Mouse (Mus musculus) heart, embryonic 13.5 days (tissue): ENCODE results near the gene Tgfbr3l. TPM values are rescaled to one million over a fixed set of nuclear protein-coding genes. Genes with fewer than 3 reads are reported as not detected.

Source experiments
- ATAC-seq: fragments of 200-750 bp; cut with Nextera tagmentation; 2 replicates; pipeline ENCODE4 v1.8.0; 2017; ENCODE audit warnings: moderate TSS enrichment; ENCODE audit not compliant: insufficient number of reproducible peaks, low FRiP score, low TSS enrichment; ENCODE audit errors: extremely low read depth
- H3K27ac ChIP-seq: fragments of 300-500 bp; sonication (generic); replicated peaks from 2 replicates; pipeline ENCODE4 v1.5.1; 2015; ENCODE audit warnings: moderate library complexity, mild to moderate bottlenecking, inconsistent platforms
- H3K27me3 ChIP-seq: fragments of 300-500 bp; sonication (generic); replicated peaks from 2 replicates; pipeline ENCODE4 v1.6.1; 2015; ENCODE audit warnings: mild to moderate bottlenecking, inconsistent platforms
- H3K36me3 ChIP-seq: fragments of 300-500 bp; sonication (generic); 2 replicates; pipeline ENCODE4 v1.6.1; 2015; ENCODE audit warnings: mild to moderate bottlenecking, inconsistent platforms
- H3K4me1 ChIP-seq: fragments of 300-500 bp; sonication (generic); 2 replicates; pipeline ENCODE4 v1.6.1; 2015; ENCODE audit warnings: inconsistent platforms
- H3K4me2 ChIP-seq: fragments of 300-500 bp; sonication (generic); 2 replicates; pipeline ENCODE4 v1.6.1; 2015; ENCODE audit warnings: inconsistent platforms, mild to moderate bottlenecking, moderate library complexity
- H3K4me3 ChIP-seq: fragments of 300-500 bp; sonication (generic); 2 replicates; pipeline ENCODE4 v1.5.1; 2015; ENCODE audit warnings: moderate library complexity, mild to moderate bottlenecking, inconsistent platforms
- H3K9ac ChIP-seq: fragments of 300-500 bp; sonication (generic); 2 replicates; pipeline ENCODE4 v1.6.1; 2015; ENCODE audit warnings: inconsistent platforms, mild to moderate bottlenecking, moderate library complexity
- H3K9me3 ChIP-seq: fragments of 300-500 bp; sonication (generic); 2 replicates; pipeline ENCODE4 v1.6.1; 2016; ENCODE audit warnings: inconsistent platforms
- WGBS: fragments of 180-500 bp; shearing (Covaris S2); methylation state at CpG from one replicate; pipeline ENCODE4 v1.1.7; 2015; ENCODE audit warnings: mixed read lengths; 5-methylcytosine and 5-hydroxymethylcytosine counted together
- polyA plus RNA-seq: library from polyadenylated mRNA; unstranded; fragments of >200 nt; fragmentation: Nextera tagmentation; extraction: Ambion mirVana; gene quantifications from 2 replicates; pipeline ENCODE4 v1.2.1, GENCODE M21; 2015

Gene Tgfbr3l
- polyA plus RNA-seq, 1 experiment from 2014 or later, result 2.2 TPM

DNA sequence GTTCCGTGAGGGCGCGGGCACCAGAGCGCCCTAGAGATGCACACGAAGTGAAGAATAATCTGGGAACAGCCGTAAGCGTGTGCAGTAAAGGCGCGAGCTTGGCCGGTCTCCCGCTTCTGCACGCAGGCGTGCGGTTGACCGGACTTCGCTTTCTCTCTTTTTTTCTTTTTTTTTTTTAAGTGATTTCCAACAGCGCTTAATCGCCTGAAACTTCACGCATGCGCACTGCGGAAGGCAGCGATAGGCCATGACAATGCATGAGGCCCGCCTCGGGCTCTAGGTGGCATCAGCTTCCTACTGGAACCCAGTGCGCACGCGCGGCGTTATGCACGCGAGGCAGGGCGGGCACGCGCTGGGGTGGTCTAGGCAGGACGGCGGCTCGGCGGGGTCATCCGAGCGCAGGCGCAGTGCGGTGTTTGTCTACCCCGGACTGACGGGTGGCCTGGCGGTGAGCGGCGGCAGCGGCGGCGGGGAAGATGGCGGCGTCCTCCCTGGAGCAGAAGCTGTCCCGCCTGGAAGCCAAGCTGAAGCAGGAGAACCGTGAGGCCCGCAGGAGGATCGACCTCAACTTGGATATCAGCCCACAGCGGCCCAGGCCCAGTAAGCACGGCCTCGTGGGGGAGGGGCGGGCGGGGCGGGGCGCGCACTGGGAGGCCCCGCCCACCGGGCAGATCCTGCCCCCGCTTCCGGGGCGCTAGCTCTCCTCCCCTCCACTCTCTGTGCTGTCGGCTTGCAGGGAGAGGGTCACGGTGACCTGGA, 9.4 kb upstream of the Tgfbr3l start, which contains the start of the genes Map2k7 and Gm49320:
Gene Map2k7, plus strand, starts transcription at position 307 of the 759 bp plus-strand sequence.
Gene Gm49320, plus strand, starts transcription at position 432 of the 759 bp plus-strand sequence.
- H3K27ac ChIP-seq, result peak within 1 kb of the TSS; percentile 98
- peaks cover 32% of the 10 kb centered on the region for H3K36me3 ChIP-seq
- H3K27me3 ChIP-seq, result peaks cover 17% of the 10 kb centered on the region; the same call in 1 of the 2 replicates
- peak; percentile 85 for ATAC-seq
- H3K4me2 ChIP-seq, result peak within 1 kb of the TSS; percentile 85
- H3K9ac ChIP-seq, result peak within 1 kb of the TSS; percentile 90
- peak within 1 kb of the TSS; percentile 81 for H3K4me3 ChIP-seq
- H3K9me3 ChIP-seq, result no peaks in the 10 kb centered on the region
- WGBS, result under 1% methylated on average over 65 of the region's 71 CpGs
- H3K4me1 ChIP-seq, result peaks cover 38% of the 10 kb centered on the region

DNA sequence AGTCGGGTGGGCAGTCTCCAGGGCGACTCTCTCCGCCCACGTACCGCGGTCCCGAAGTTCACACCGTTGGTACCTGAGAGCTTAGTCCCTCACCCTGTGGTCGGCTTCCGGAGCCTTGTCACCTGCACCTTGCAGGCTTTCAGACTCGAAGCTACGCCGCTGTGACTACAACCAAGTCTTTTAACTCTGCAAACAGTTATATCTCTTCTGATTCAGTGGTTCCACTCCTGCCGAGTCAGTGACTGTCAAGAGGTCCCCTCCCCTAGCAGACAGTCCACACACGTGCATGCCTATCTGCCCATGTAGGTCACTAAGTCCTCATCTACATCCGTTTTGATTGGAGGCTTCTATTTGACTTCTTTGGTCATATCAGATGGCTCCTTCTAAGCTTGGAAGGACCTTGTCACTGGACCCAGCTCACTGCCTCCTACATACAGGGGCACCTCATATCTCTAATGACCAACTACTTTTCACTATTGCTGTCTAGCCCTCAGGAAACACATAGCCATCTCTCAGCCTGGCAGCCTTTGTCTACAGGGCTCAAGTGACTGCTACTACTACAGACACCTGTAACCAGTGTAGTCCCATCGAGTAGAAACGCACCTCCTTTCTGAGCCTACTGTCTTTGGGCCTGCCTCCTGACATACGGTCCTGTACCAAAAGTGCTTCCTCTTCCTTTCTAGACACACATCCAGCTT, 8.7 kb upstream of the Tgfbr3l start:
- peak overlapping the region; percentile 90 for H3K9ac ChIP-seq
- ATAC-seq, result no peak
- H3K4me1 ChIP-seq, result peaks cover 38% of the 10 kb centered on the region
- peaks cover 40% of the 10 kb centered on the region for H3K36me3 ChIP-seq
- H3K4me3 ChIP-seq, result peak overlapping the region; percentile 81
- peak overlapping the region; percentile 98 for H3K27ac ChIP-seq
- H3K27me3 ChIP-seq, result peaks cover 14% of the 10 kb centered on the region; the same call in 1 of the 2 replicates
- WGBS, result 12% methylated on average over 19 of the region's 19 CpGs
- H3K9me3 ChIP-seq, result no peaks in the 10 kb centered on the region
- peak overlapping the region; percentile 85 for H3K4me2 ChIP-seq

DNA sequence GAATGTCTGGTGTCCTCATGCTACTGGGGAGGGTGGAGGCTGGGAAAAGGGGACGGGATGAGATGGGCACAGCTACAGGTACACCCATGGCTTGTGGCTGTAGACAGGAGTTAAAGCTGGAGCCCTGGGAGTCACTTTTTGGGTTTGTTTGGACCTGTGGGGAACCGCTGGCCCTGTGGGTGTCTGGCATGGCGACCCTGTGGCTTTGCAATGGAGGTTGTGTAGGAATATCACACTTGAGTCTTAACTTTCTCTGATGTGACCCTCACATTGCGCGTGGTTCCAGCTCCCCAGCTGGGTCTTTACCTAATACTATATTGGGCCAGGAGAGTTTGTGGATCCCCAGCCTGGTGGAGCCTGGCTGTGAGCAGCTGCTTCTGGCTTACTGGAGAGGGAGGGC, 3.0 kb upstream of the Tgfbr3l start:
- H3K4me1 ChIP-seq, result peaks cover 38% of the 10 kb centered on the region
- H3K9me3 ChIP-seq, result no peaks in the 10 kb centered on the region
- H3K36me3 ChIP-seq, result peaks cover 87% of the 10 kb centered on the region
- ATAC-seq, result no peak
- no peak overlapping the region for H3K4me2 ChIP-seq
- 91% methylated on average over 5 of the region's 5 CpGs for WGBS
- H3K27me3 ChIP-seq, result no peaks in the 10 kb centered on the region
- H3K27ac ChIP-seq, result no peak overlapping the region
- H3K4me3 ChIP-seq, result no peak overlapping the region
- no peak overlapping the region for H3K9ac ChIP-seq

DNA sequence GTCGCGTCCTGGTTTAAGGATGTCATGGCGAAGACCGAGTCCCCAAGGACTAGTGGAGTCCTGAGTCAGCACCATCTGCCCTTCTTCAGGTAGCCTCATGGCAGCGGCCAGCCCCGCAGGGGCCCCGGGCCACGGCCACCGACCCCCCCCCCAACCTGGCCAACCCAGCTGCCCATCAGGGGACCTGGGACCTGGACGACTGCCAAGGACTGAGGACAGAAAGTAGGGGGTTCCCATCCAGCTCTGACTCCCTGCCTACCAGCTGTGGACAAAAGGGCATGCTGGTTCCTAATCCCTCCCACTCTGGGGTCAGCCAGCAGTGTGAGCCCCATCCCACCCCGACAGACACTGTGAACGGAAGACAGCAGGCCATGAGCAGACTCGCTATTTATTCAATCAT, 2.3 kb upstream of the Tgfbr3l start:
- H3K36me3 ChIP-seq, result peaks cover 87% of the 10 kb centered on the region
- peaks cover 38% of the 10 kb centered on the region for H3K4me1 ChIP-seq
- H3K9me3 ChIP-seq, result no peaks in the 10 kb centered on the region
- ATAC-seq, result no peak
- WGBS, result 89% methylated on average over 12 of the region's 13 CpGs
- H3K9ac ChIP-seq, result no peak overlapping the region
- no peak overlapping the region for H3K4me2 ChIP-seq
- no peak overlapping the region for H3K4me3 ChIP-seq
- H3K27ac ChIP-seq, result no peak overlapping the region
- H3K27me3 ChIP-seq, result no peaks in the 10 kb centered on the region

DNA sequence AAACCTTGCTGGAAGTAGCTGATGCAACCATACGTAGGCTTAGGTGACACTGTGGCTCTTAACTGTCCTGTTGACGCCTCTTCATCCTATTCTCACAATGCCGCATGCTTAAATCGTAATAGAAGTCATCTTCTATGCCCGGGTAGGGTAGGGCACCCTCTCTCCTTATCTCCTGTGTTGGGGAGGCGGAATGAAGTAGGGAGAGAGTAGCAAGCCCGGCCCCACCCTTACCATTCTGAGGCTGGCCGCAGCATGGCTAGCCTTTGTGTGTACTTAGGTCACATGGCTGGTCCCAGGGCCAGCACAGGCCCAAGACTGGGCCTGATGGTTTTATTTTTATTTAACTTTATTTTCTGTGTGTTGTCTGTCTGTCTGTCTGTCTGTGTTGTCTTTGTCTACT, 773 bp upstream of the Tgfbr3l start:
- H3K9me3 ChIP-seq, result no peaks in the 10 kb centered on the region
- WGBS, result 85% methylated on average over 8 of the region's 8 CpGs
- no peak overlapping the region for H3K4me2 ChIP-seq
- peaks cover 27% of the 10 kb centered on the region for H3K4me1 ChIP-seq
- H3K36me3 ChIP-seq, result peaks cover 72% of the 10 kb centered on the region
- H3K27ac ChIP-seq, result no peak overlapping the region
- H3K27me3 ChIP-seq, result no peaks in the 10 kb centered on the region
- no peak for ATAC-seq
- H3K9ac ChIP-seq, result no peak overlapping the region; the same call in 1 of the 2 replicates
- H3K4me3 ChIP-seq, result no peak overlapping the region

DNA sequence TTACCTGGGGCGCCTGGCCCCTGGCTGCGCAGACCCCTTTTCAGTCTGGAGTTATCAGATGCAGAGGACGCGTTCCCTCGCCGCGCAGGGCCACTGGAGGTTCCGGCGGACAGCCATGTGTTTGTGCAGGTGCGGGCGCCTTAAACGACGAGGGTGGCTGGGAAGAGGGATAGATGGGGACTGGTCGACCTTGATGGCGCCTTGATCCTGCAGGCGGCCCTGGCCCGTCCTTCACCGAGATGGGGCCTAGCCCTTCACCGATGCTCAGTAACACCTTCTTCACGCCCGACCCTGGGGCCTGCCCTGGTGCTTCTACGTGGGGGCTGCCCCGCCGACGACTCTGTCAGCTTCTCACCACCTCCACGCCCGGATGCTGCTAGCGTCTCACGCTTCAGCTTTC, 1.2 kb downstream of the Tgfbr3l start:
- Histone ChIP-seq H3K36me3 (peaks cover 53% of the 10 kb centered on the region), H3K27ac (peak overlapping the region; percentile 51), H3K4me1 (peaks cover 39% of the 10 kb centered on the region), H3K9ac (peak overlapping the region; percentile 72), H3K27me3 (no peaks in the 10 kb centered on the region), H3K9me3 (no peaks in the 10 kb centered on the region), H3K4me2 (peak overlapping the region; percentile 64), H3K4me3 (peak overlapping the region; percentile 32)
- no peak for ATAC-seq
- 10% methylated on average over 29 of the region's 29 CpGs for WGBS

DNA sequence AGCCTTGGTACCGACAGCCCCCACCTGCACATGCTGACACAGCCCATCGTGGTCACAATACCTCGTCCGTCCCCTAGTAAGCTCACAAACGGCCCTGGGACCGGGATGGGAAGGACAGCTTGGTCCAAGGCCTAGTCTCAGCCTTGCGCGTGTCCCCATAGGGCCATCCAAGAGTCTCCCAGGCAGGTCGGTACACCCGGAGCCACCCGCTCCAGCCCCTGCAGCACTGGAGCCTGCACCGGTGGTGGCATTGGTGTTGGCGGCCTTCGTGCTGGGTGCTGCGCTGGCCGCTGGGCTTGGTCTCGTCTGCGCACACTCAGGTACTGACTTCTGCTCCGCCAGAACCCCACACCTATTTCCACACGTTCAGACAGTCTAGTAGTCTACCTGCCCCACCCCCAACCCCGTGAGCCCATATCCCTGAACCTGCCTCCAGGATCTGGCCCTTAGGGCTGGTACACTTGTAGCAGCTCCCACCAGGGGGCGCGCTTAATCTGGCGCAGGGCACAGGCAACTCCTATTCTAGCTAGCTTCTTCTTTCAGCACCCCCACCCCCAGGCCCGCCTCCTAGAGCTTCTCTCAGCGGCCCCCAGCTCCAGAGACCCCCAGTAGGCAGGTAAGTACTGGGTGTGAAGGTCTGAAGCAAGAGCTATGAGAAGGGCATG, 2.4 kb downstream of the Tgfbr3l start:
- Histone ChIP-seq H3K36me3 (peaks cover 53% of the 10 kb centered on the region), H3K27ac (no peak overlapping the region), H3K4me2 (peak overlapping the region; percentile 11; the same call in 1 of the 2 replicates), H3K9ac (peak overlapping the region; percentile 72; the same call in 1 of the 2 replicates), H3K4me1 (peaks cover 43% of the 10 kb centered on the region), H3K9me3 (no peaks in the 10 kb centered on the region), H3K4me3 (no peak overlapping the region), H3K27me3 (no peaks in the 10 kb centered on the region)
- 33% methylated on average over 26 of the region's 26 CpGs for WGBS
- ATAC-seq, result no peak

DNA sequence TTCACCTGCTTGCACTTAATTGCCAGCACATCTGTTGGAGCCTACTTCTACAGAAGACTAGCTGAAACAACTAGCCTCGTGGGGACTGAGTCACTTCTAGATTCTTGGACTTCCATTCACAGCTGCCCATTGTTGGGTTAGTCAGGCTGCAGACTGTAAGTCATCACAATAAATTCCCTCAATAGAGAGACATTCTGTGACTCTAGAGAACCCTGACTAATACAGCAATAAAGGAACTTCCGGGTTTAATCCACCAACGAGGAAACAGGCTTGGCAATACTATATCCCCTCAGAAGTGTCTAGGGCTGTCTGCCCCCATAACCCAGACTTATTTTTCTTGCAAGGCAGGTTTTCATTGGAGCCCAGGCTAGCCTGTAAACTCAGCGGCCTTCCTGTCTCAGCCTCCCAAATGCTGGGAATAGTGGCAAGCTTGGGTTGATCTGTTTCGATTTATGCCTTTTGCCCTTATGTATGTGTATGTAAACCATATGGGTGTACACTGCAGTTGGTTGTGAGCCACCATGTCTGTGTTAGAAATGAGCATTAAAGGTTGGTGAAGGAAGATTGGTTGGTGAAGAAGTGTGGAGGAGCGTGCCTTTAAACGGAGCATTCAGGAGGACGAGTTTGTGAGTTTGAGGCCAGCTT, 4.2 kb downstream of the Tgfbr3l start:
- H3K27ac ChIP-seq, result peak overlapping the region; percentile 88
- 39% methylated on average over 8 of the region's 8 CpGs for WGBS

DNA sequence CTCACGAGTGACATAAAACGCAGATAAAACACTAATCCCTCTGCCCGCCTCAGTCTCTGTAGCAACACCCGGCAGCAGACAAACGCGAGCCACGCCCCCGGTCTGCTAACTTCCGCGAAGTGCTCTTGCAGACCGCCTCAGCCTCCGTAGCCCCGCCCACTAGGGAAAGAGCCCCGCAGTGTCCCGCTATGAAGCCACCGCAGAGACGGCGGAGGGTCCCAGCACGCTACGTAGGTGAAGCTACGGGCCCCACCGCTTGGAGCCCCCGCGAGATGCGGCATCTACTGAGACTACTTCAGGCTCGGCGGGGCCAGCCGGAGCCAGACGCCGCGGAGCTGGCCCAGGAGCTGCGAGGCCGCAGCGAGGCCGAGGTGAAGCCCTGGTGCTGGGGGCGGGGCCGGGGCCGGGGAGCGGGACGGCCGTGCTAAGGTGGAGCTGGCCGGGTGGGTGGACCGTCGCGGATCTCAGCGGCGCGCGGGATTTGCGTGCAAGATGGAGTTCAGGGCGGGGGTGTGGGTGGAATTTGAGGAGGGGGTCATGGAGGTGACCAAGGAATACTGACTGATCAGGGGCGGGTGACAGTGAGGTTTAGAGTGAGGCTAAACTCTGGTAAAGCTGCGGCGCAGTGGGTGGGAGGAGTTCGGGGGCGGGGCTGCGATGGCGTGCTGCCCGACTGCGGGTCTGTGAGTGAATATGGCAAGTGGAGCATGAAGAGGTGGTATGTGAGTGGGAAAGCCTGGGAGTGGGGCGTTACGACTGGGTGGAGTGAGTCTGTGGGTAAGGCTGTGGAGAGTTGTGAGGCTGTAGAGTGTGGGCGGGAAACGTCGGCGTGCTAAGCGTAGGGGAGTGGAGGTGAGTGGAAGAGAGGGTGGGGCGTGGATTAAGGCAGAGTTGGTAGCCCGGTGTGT, 5.2 kb downstream of the Tgfbr3l start, which contains the start of gene Snapc2:
Gene Snapc2, plus strand, starts transcription at position 147 of the 908 bp plus-strand sequence.
- peak; percentile 87 for ATAC-seq
- peaks cover 40% of the 10 kb centered on the region for H3K36me3 ChIP-seq
- H3K9ac ChIP-seq, result peak within 1 kb of the TSS; percentile 97
- H3K4me3 ChIP-seq, result peak within 1 kb of the TSS; percentile 95
- 1% methylated on average over 69 of the region's 69 CpGs for WGBS
- no peaks in the 10 kb centered on the region for H3K9me3 ChIP-seq
- peaks cover 59% of the 10 kb centered on the region for H3K4me1 ChIP-seq
- H3K4me2 ChIP-seq, result peak within 1 kb of the TSS; percentile 90
- H3K27ac ChIP-seq, result peak within 1 kb of the TSS; percentile 88
- H3K27me3 ChIP-seq, result no peaks in the 10 kb centered on the region

More for the DNA sequence above, 4.2 kb downstream of the Tgfbr3l start:
- H3K9ac ChIP-seq, result peak overlapping the region; percentile 97
- H3K9me3 ChIP-seq, result no peaks in the 10 kb centered on the region
- peaks cover 50% of the 10 kb centered on the region for H3K36me3 ChIP-seq
- H3K4me3 ChIP-seq, result peak overlapping the region; percentile 95
- peak overlapping the region; percentile 90 for H3K4me2 ChIP-seq
- H3K27me3 ChIP-seq, result no peaks in the 10 kb centered on the region
- no peak for ATAC-seq
- peaks cover 50% of the 10 kb centered on the region for H3K4me1 ChIP-seq

DNA sequence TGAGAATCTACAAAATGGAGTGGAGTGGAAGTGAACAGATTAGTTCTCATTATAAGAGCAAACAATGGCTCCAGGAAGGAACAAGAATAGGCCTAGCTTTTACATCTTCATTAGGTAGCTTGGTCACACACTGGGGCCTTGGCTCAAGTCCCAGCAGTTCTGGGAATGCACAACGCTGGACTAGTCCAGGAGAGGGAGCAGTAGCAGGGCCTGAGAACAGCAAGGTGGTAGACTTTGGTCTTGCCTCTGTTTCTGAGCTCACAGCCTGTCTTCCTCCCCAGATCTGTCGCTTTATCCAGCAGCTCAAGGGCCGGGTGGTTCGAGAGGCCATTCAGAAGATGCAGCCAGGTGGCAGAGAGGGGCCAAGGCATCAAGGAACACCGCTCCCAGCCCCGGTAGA, 6.0 kb downstream of the Tgfbr3l start:
- H3K9ac ChIP-seq, result peak overlapping the region; percentile 97
- ATAC-seq, result no peak

More for the DNA sequence above, 6.0 kb downstream of the Tgfbr3l start:
- peaks cover 56% of the 10 kb centered on the region for H3K4me1 ChIP-seq
- peaks cover 37% of the 10 kb centered on the region for H3K36me3 ChIP-seq
- no peak overlapping the region; the same call in 1 of the 2 replicates for H3K27ac ChIP-seq
- H3K9me3 ChIP-seq, result no peaks in the 10 kb centered on the region
- 65% methylated on average over 6 of the region's 6 CpGs for WGBS
- H3K4me2 ChIP-seq, result peak overlapping the region; percentile 90
- H3K4me3 ChIP-seq, result peak overlapping the region; percentile 95
- no peaks in the 10 kb centered on the region for H3K27me3 ChIP-seq
